Mouse (Mus musculus): ENCODE measurements at regions not wholly inside any gene's neighbourhood (a gene's known extent, or its start where the extent isn't known, plus 50 kb on each side); places are given as distances from the start of the nearest gene placed in this dataset.

DNA sequence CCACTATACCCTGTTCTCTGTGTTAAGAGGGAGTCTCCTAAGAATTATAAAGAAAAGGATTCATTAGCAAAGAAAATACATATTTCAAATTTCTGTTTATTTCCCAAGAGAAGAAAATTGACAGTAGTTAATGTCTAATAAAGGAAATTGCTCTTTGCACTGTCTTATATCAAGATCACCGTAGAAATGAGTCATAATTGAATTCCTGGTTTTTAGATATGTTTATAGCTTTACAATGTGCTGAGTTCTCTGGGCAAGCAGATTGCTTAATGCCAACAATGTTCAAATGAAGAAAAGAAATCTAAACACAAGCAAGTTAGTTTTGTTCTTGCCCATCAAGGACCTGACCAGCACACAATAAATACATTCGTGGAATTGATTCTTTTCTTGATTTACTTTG lies 350.1 kb upstream of the Cited2 start:
- Histone ChIP-seq H3K27ac (replicated peaks; ENCODE audit: low read depth, low read length) (no peak overlapping the region), H3K4me3 (ENCODE audit: low read depth, low read length) (no peak overlapping the region), H3K4me2 (ENCODE audit: low read depth, low read length) (no peak overlapping the region), H3K9ac (replicated peaks; ENCODE audit: low read length) (no peak overlapping the region), H3K4me1 (ENCODE audit: control insufficient read depth, insufficient read depth, low read length) (no peaks in the 10 kb centered on the region), H3K9me3 (replicated peaks; ENCODE audit: control insufficient read depth, low read length) (no peaks in the 10 kb centered on the region), H3K36me3 (replicated peaks; ENCODE audit: control insufficient read depth, insufficient read depth, low read depth, low read length) (no peaks in the 10 kb centered on the region), H3K27me3 (ENCODE audit: control insufficient read depth, insufficient read depth, low read length) (no peaks in the 10 kb centered on the region)
- 86% methylated on average over 2 of the region's 2 CpGs for WGBS
- no peak for DNase-seq (ENCODE audit: low spot score)
- no peak for ATAC-seq (replicated peaks; ENCODE audit: insufficient number of reproducible peaks, low FRiP score, low TSS enrichment, low read depth)

DNA sequence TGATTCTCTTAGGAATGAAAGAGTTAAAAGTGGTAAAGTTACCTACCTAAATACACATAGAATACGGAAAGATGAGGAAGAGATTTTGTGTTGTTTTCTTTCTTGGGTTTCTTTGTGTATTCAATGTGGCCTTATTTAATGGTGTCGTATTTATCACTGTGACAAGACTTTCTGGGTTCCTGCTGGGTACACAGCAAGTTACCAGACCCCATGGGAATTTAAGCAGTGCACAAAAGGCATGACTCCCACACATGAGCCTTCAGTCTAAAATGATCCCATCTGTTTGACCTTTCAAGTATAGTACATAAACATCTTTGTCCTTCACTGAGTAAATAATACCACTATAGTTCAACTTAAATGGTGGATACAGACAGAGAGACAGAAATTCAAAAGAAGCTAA lies 349.0 kb upstream of the Cited2 start:
- H3K4me2 ChIP-seq (ENCODE audit: low read depth, low read length): no peak overlapping the region
- no peaks in the 10 kb centered on the region for H3K27me3 ChIP-seq (ENCODE audit: control insufficient read depth, insufficient read depth, low read length)
- no peak overlapping the region for H3K27ac ChIP-seq (replicated peaks; ENCODE audit: low read depth, low read length)
- no peaks in the 10 kb centered on the region for H3K36me3 ChIP-seq (replicated peaks; ENCODE audit: control insufficient read depth, insufficient read depth, low read depth, low read length)
- H3K9ac ChIP-seq (replicated peaks; ENCODE audit: low read length): no peak overlapping the region
- WGBS: 31% methylated on average over 2 of the region's 2 CpGs
- H3K4me3 ChIP-seq (ENCODE audit: low read depth, low read length): no peak overlapping the region
- no peaks in the 10 kb centered on the region for H3K4me1 ChIP-seq (ENCODE audit: control insufficient read depth, insufficient read depth, low read length)
- no peak for ATAC-seq (replicated peaks; ENCODE audit: insufficient number of reproducible peaks, low FRiP score, low TSS enrichment, low read depth)
- no peaks in the 10 kb centered on the region for H3K9me3 ChIP-seq (replicated peaks; ENCODE audit: control insufficient read depth, low read length)
- peak; percentile 12 for DNase-seq (ENCODE audit: low spot score)

GRCm38 (mm10) chr10:17382990-17383389 lies 340.0 kb upstream of the Cited2 start:
- H3K9me3 ChIP-seq (replicated peaks; ENCODE audit: control insufficient read depth, low read length): no peaks in the 10 kb centered on the region

DNA sequence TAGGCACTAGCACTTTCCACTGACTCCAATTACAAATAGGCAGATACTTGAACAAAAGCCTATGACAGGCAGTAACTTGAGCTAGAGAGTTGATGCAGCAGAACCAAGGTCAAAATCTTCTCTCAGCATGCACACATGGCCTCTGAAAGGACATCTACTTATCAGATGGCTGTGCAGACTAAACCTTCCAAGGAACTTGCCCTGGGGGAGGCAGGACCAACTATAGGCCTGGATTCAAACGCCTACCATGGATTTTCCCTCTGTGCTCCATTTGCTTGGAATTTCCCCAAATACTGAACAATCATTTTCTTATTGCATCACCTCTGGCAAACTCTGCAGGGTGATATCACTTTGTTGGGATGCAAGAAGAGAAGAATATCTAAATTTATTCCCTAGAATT lies 337.8 kb upstream of the Cited2 start:
- Histone ChIP-seq H3K4me2 (ENCODE audit: low read depth, low read length) (no peak overlapping the region), H3K9me3 (replicated peaks; ENCODE audit: control insufficient read depth, low read length) (no peaks in the 10 kb centered on the region), H3K4me3 (ENCODE audit: low read depth, low read length) (no peak overlapping the region), H3K36me3 (replicated peaks; ENCODE audit: control insufficient read depth, insufficient read depth, low read depth, low read length) (no peaks in the 10 kb centered on the region), H3K9ac (replicated peaks; ENCODE audit: low read length) (no peak overlapping the region), H3K4me1 (ENCODE audit: control insufficient read depth, insufficient read depth, low read length) (no peaks in the 10 kb centered on the region), H3K27me3 (ENCODE audit: control insufficient read depth, insufficient read depth, low read length) (no peaks in the 10 kb centered on the region), H3K27ac (replicated peaks; ENCODE audit: low read depth, low read length) (no peak overlapping the region)
- DNase-seq (ENCODE audit: low spot score) (peak; percentile 41), ATAC-seq (replicated peaks; ENCODE audit: insufficient number of reproducible peaks, low FRiP score, low TSS enrichment, low read depth) (no peak)
- WGBS: 42% methylated on average over 1 of the region's 1 CpGs

More at GRCm38 (mm10) chr10:17382990-17383389, 340.0 kb upstream of the Cited2 start:
- no peak overlapping the region for H3K4me3 ChIP-seq (ENCODE audit: low read depth, low read length)
- H3K9ac ChIP-seq (replicated peaks; ENCODE audit: low read length): no peak overlapping the region
- H3K36me3 ChIP-seq (replicated peaks; ENCODE audit: control insufficient read depth, insufficient read depth, low read depth, low read length): no peaks in the 10 kb centered on the region
- H3K27me3 ChIP-seq (ENCODE audit: control insufficient read depth, insufficient read depth, low read length): no peaks in the 10 kb centered on the region
- DNase-seq (ENCODE audit: low spot score) (no peak), ATAC-seq (replicated peaks; ENCODE audit: insufficient number of reproducible peaks, low FRiP score, low TSS enrichment, low read depth) (no peak)
- H3K27ac ChIP-seq (replicated peaks; ENCODE audit: low read depth, low read length): no peak overlapping the region
- 91% methylated on average over 6 of the region's 6 CpGs for WGBS
- H3K4me2 ChIP-seq (ENCODE audit: low read depth, low read length): no peak overlapping the region
- no peaks in the 10 kb centered on the region for H3K4me1 ChIP-seq (ENCODE audit: control insufficient read depth, insufficient read depth, low read length)

GRCm38 (mm10) chr10:17387296-17387695 lies 335.7 kb upstream of the Cited2 start:
- no peak overlapping the region for H3K4me2 ChIP-seq (ENCODE audit: low read depth, low read length)
- DNase-seq (ENCODE audit: low spot score): no peak
- no peak overlapping the region for H3K27ac ChIP-seq (replicated peaks; ENCODE audit: low read depth, low read length)
- H3K27me3 ChIP-seq (ENCODE audit: control insufficient read depth, insufficient read depth, low read length): no peaks in the 10 kb centered on the region
- WGBS: 74% methylated on average over 4 of the region's 4 CpGs
- H3K9me3 ChIP-seq (replicated peaks; ENCODE audit: control insufficient read depth, low read length): no peaks in the 10 kb centered on the region
- H3K36me3 ChIP-seq (replicated peaks; ENCODE audit: control insufficient read depth, insufficient read depth, low read depth, low read length): no peaks in the 10 kb centered on the region
- no peak overlapping the region for H3K4me3 ChIP-seq (ENCODE audit: low read depth, low read length)
- H3K9ac ChIP-seq (replicated peaks; ENCODE audit: low read length): no peak overlapping the region
- no peaks in the 10 kb centered on the region for H3K4me1 ChIP-seq (ENCODE audit: control insufficient read depth, insufficient read depth, low read length)
- ATAC-seq (replicated peaks; ENCODE audit: insufficient number of reproducible peaks, low FRiP score, low TSS enrichment, low read depth): no peak

DNA sequence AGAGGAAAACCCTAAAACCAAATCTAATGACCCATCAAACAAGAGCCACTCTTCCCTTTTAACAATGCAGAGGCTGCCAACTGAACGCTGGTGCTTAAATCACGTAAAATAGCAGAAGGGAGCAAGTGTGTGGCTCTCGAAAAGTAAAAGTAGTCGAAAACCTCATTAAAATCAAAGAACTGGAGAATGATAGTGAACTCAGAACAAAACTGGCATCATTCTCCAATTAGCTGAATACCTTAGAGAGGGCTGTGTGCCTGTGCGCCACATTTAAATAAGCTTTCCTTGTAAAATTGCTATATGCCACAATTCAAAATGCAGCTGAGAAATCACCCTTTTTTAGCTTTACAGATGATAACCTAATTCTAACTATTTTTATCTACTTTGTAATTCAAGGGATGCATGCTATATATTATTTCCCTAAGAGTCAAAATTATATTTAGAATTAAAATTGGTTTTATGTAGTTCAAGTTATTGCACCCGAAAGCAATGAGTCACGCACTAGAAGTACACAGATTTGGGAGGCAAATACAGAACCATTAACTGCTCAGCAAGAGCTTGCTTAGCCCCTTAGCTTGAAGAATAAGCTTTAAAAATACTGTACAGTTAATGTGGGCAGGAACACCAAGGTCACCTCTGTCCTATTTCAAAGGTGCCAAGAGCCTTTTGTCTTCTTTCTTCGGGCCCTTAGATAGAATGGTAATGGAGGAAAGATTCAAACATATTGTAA lies 327.4 kb upstream of the Cited2 start:
- WGBS: 91% methylated on average over 8 of the region's 8 CpGs
- Histone ChIP-seq H3K4me2 (ENCODE audit: low read depth, low read length) (no peak overlapping the region), H3K36me3 (replicated peaks; ENCODE audit: control insufficient read depth, insufficient read depth, low read depth, low read length) (no peaks in the 10 kb centered on the region), H3K27ac (replicated peaks; ENCODE audit: low read depth, low read length) (no peak overlapping the region), H3K9ac (replicated peaks; ENCODE audit: low read length) (no peak overlapping the region), H3K4me3 (ENCODE audit: low read depth, low read length) (no peak overlapping the region), H3K4me1 (ENCODE audit: control insufficient read depth, insufficient read depth, low read length) (no peaks in the 10 kb centered on the region), H3K9me3 (replicated peaks; ENCODE audit: control insufficient read depth, low read length) (no peaks in the 10 kb centered on the region), H3K27me3 (ENCODE audit: control insufficient read depth, insufficient read depth, low read length) (no peaks in the 10 kb centered on the region)
- ATAC-seq (replicated peaks; ENCODE audit: insufficient number of reproducible peaks, low FRiP score, low TSS enrichment, low read depth) (no peak), DNase-seq (ENCODE audit: low spot score) (no peak)

- Histone ChIP-seq H3K27me3 (ENCODE audit: control insufficient read depth, insufficient read depth, low read length) (no peaks in the 10 kb centered on the region), H3K4me2 (ENCODE audit: low read depth, low read length) (no peak overlapping the region), H3K36me3 (replicated peaks; ENCODE audit: control insufficient read depth, insufficient read depth, low read depth, low read length) (no peaks in the 10 kb centered on the region), H3K27ac (replicated peaks; ENCODE audit: low read depth, low read length) (no peak overlapping the region), H3K9me3 (replicated peaks; ENCODE audit: control insufficient read depth, low read length) (no peaks in the 10 kb centered on the region), H3K4me3 (ENCODE audit: low read depth, low read length) (no peak overlapping the region), H3K4me1 (ENCODE audit: control insufficient read depth, insufficient read depth, low read length) (no peaks in the 10 kb centered on the region), H3K9ac (replicated peaks; ENCODE audit: low read length) (no peak overlapping the region)
- DNase-seq (ENCODE audit: low spot score) (no peak), ATAC-seq (replicated peaks; ENCODE audit: insufficient number of reproducible peaks, low FRiP score, low TSS enrichment, low read depth) (no peak)
Measured at GRCm38 (mm10) chr10:17403899-17404298, 319.1 kb upstream of the Cited2 start.

- 66% methylated on average over 2 of the region's 2 CpGs for WGBS
- Histone ChIP-seq H3K9me3 (replicated peaks; ENCODE audit: control insufficient read depth, low read length) (no peaks in the 10 kb centered on the region), H3K4me1 (ENCODE audit: control insufficient read depth, insufficient read depth, low read length) (no peaks in the 10 kb centered on the region), H3K27ac (replicated peaks; ENCODE audit: low read depth, low read length) (no peak overlapping the region), H3K4me2 (ENCODE audit: low read depth, low read length) (no peak overlapping the region), H3K27me3 (ENCODE audit: control insufficient read depth, insufficient read depth, low read length) (no peaks in the 10 kb centered on the region), H3K4me3 (ENCODE audit: low read depth, low read length) (no peak overlapping the region), H3K9ac (replicated peaks; ENCODE audit: low read length) (no peak overlapping the region), H3K36me3 (replicated peaks; ENCODE audit: control insufficient read depth, insufficient read depth, low read depth, low read length) (no peaks in the 10 kb centered on the region)
- ATAC-seq (replicated peaks; ENCODE audit: insufficient number of reproducible peaks, low FRiP score, low TSS enrichment, low read depth) (no peak), DNase-seq (ENCODE audit: low spot score) (no peak)
Measured at GRCm38 (mm10) chr10:17407854-17408606, 315.0 kb upstream of the Cited2 start.

Data from embryonic facial prominence, embryonic 11.5 days (tissue).